Mouse (Mus musculus) MEL (cell line): ENCODE results near the gene Plekha5. TPM values are rescaled to one million over a fixed set of nuclear protein-coding genes. Genes with fewer than 3 reads are reported as not detected.

Experiments used
- DNase-seq: peaks from one replicate; pipeline ENCODE4 v3.0.0; 2011; ENCODE audit warnings: low read depth, low spot score
- H3K27ac ChIP-seq: 2 replicates; pipeline ENCODE4 v1.5.1; 2012; ENCODE audit warnings: low read depth, mild to moderate bottlenecking, control low read depth, low read length, moderate library complexity; ENCODE audit not compliant: control insufficient read depth
- H3K27me3 ChIP-seq, 2 experiments: fragments of 150-350 bp in 1 of 2; sonication (generic) in 1 of 2; 2 replicates each; pipeline ENCODE4 v1.6.1; 2012; ENCODE audit warnings: low read length in 2 of 2, mild to moderate bottlenecking in 2 of 2, improper control_type of control experiment in 1 of 2, moderate library complexity in 1 of 2; ENCODE audit not compliant: insufficient read depth in 2 of 2, control insufficient read depth in 1 of 2
- H3K36me3 ChIP-seq, 2 experiments: 2 replicates each; pipeline ENCODE4 v1.6.1; 2012 to 2014; ENCODE audit warnings: low read length in 2 of 2, improper control_type of control experiment in 1 of 2, inconsistent platforms in 1 of 2, mild to moderate bottlenecking in 1 of 2; ENCODE audit not compliant: insufficient read depth in 2 of 2, control insufficient read depth in 1 of 2
- H3K4me1 ChIP-seq, 2 experiments: fragments of 150-350 bp in 1 of 2; sonication (generic) in 1 of 2; 2 replicates each; pipeline ENCODE4 v1.6.1; 2012; ENCODE audit warnings: low read length in 2 of 2, improper control_type of control experiment in 1 of 2, mild to moderate bottlenecking in 1 of 2; ENCODE audit not compliant: insufficient read depth in 2 of 2, control insufficient read depth in 1 of 2
- H3K4me3 ChIP-seq, 2 experiments: fragments of 150-350 bp in 1 of 2; sonication (generic) in 1 of 2; 2 replicates each; pipeline ENCODE4 v1.5.1; 2012; ENCODE audit warnings: low read depth in 2 of 2, low read length in 2 of 2, mild to moderate bottlenecking in 2 of 2, moderate library complexity in 2 of 2, control low read depth in 1 of 2, improper control_type of control experiment in 1 of 2; ENCODE audit not compliant: control insufficient read depth in 1 of 2, insufficient read depth in 1 of 2
- H3K79me2 ChIP-seq: 2 replicates; pipeline ENCODE4 v1.6.1; 2012; ENCODE audit warnings: mild to moderate bottlenecking, low read length, moderate library complexity; ENCODE audit not compliant: control insufficient read depth, poor library complexity, insufficient read depth
- H3K9ac ChIP-seq: 2 replicates; pipeline ENCODE4 v1.6.1; 2012; ENCODE audit warnings: low read depth, mild to moderate bottlenecking, control low read depth, low read length, moderate library complexity; ENCODE audit not compliant: control insufficient read depth, poor library complexity, severe bottlenecking
- H3K9me3 ChIP-seq: fragments of 150-350 bp; sonication (generic); replicated peaks from 2 replicates; pipeline ENCODE4 v1.6.1; 2012; ENCODE audit warnings: mild to moderate bottlenecking, low read length, improper control_type of control experiment, moderate library complexity; ENCODE audit not compliant: insufficient read depth
- E2F4 ChIP-seq: IDR thresholded peaks from 2 replicates; pipeline ENCODE4 v1.6.1; 2011; ENCODE audit warnings: low read depth, low read length, improper control_type of control experiment, borderline replicate concordance
- EP300 ChIP-seq, 2 experiments: IDR thresholded peaks; 2 replicates each; pipeline ENCODE4 v1.6.1; 2011; ENCODE audit warnings: improper control_type of control experiment in 2 of 2, low read length in 2 of 2, low read depth in 1 of 2, mild to moderate bottlenecking in 1 of 2
- ETS1 ChIP-seq: IDR thresholded peaks from 2 replicates; pipeline ENCODE4 v1.6.1; 2012; ENCODE audit warnings: low read depth, mild to moderate bottlenecking, inconsistent platforms, low read length, improper control_type of control experiment, moderate library complexity
- GABPA ChIP-seq: IDR thresholded peaks from 2 replicates; pipeline ENCODE4 v1.6.1; 2012; ENCODE audit warnings: low read depth, mild to moderate bottlenecking, inconsistent platforms, low read length, improper control_type of control experiment, moderate library complexity
- MAX ChIP-seq: IDR thresholded peaks from 2 replicates; pipeline ENCODE4 v1.6.1; 2011; ENCODE audit warnings: low read length, improper control_type of control experiment
- MXI1 ChIP-seq: IDR thresholded peaks from 2 replicates; pipeline ENCODE4 v1.6.1; 2011; ENCODE audit warnings: mild to moderate bottlenecking, low read depth, low read length, improper control_type of control experiment
- NRF1 ChIP-seq: IDR thresholded peaks from 2 replicates; pipeline ENCODE4 v1.6.1; 2014; ENCODE audit warnings: low read depth, mild to moderate bottlenecking, inconsistent platforms, low read length, improper control_type of control experiment, moderate library complexity; ENCODE audit not compliant: poor library complexity, insufficient read depth, severe bottlenecking
- POLR2AphosphoS5 ChIP-seq: IDR thresholded peaks from 2 replicates; pipeline ENCODE4 v1.6.1; 2012; ENCODE audit warnings: low read depth, borderline replicate concordance, mild to moderate bottlenecking, inconsistent platforms, low read length, moderate library complexity, mixed read lengths
- SIN3A ChIP-seq: IDR thresholded peaks from 2 replicates; pipeline ENCODE4 v1.6.1; 2012; ENCODE audit warnings: low read length, improper control_type of control experiment, inconsistent platforms
- TBP ChIP-seq: IDR thresholded peaks from 2 replicates; pipeline ENCODE4 v1.8.0; 2011; ENCODE audit warnings: low read depth, low read length, improper control_type of control experiment
- TCF12 ChIP-seq: IDR thresholded peaks from 2 replicates; pipeline ENCODE4 v1.6.1; 2014; ENCODE audit warnings: low read depth, mild to moderate bottlenecking, inconsistent platforms, low read length, improper control_type of control experiment, moderate library complexity
- USF1 ChIP-seq: IDR thresholded peaks from 2 replicates; pipeline ENCODE4 v1.6.1; 2014; ENCODE audit warnings: low read depth, mild to moderate bottlenecking, inconsistent platforms, low read length, improper control_type of control experiment, moderate library complexity
- ZC3H11A ChIP-seq: IDR thresholded peaks from 2 replicates; pipeline ENCODE4 v1.6.1; 2012; ENCODE audit warnings: low read depth, mild to moderate bottlenecking, inconsistent platforms, low read length, improper control_type of control experiment
- ZKSCAN1 ChIP-seq: IDR thresholded peaks from 2 replicates; pipeline ENCODE4 v1.6.1; 2012; ENCODE audit warnings: low read depth, mild to moderate bottlenecking, inconsistent platforms, low read length, improper control_type of control experiment, moderate library complexity
- ZMIZ1 ChIP-seq: IDR thresholded peaks from 2 replicates; pipeline ENCODE4 v1.6.1; 2012; ENCODE audit warnings: low read depth, mild to moderate bottlenecking, inconsistent platforms, low read length, improper control_type of control experiment, moderate library complexity
- polyA plus RNA-seq, 2 experiments: library from polyadenylated mRNA; stranded (reverse) in 1 of 2; unstranded in 1 of 2; fragments of >175 nt in 1 of 2; fragments of >200 nt in 1 of 2; gene quantifications; 2 replicates each; pipeline versions ENCODE4 v1.2.1 to v1.2.4; 2012; ENCODE audit warnings: low replicate concordance in 2 of 2, low read depth in 1 of 2; ENCODE audit not compliant: insufficient read length in 2 of 2, insufficient read depth in 1 of 2, missing spikeins in 1 of 2
- total RNA-seq: library from RNA; depleted of rRNA; stranded (reverse); fragments of 300-350 nt; gene quantifications from 2 replicates; pipeline ENCODE4 v1.2.3, GENCODE M21; 2012

The Plekha5 gene
- total and polyA plus RNA-seq, 3 experiments, result 0.24 to 0.35 TPM; not detected in 1

DNA sequence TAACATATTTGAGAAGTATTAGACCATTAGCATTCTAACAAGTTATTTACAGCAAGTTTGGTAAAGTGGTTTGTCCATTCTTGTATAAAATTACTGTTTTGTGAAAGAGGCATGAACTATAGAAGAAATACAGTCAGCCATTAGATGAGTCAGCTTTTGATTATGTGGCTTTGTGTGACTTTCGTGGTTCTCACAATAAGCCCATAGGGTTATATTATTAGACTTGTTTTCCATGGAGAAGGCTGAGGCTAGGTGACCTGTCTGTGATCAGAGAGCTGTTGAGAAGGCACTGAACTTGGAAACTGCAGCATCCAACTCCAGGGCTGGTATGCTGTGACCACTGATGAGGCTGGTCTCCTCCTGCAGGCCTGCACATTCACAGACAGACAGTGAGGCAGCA is 88.2 kb downstream of the Plekha5 start:
- Histone ChIP-seq H3K9me3 (no peaks in the 10 kb centered on the region), H3K27ac (no peak overlapping the region), H3K36me3 (no peaks in the 10 kb centered on the region), H3K4me1 (no peaks in the 10 kb centered on the region), H3K27me3 (no peaks in the 10 kb centered on the region), H3K4me3 (no peak overlapping the region), H3K79me2 (no peaks in the 10 kb centered on the region), H3K9ac (no peak overlapping the region)
- no peak for DNase-seq
- TF ChIP-seq POLR2AphosphoS5 (no peak), NRF1 (no peak), ETS1 (no peak), SIN3A (no peak), MAX (no peak), ZMIZ1 (no peak), MXI1 (no peak), ZC3H11A (no peak), GABPA (no peak), EP300 (IDR thresholded peaks at IDR 0.05; ENCODE audit: low read depth in 1 of 2, low read length in 2 of 2) (no peak), E2F4 (no peak), TBP (no peak)

DNA sequence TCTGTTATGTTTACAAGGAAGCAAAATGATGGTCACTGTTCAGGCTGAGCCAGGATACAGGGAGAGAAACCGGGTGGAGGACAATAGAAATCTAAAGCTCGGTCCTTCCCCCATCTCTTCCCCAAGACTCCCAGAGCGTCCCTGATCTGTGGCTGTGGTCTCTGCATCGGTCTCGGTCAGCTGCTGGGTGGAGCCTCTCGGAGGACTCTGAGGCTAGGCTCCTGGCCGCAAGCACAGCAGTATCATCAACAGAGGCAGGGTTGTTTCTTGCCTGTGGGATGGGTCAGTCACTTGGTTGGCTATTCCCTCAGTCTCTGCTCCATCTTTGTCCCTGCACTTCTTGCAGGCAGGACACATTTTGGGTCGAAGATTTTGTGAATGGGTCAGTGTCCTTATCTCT is 88.6 kb downstream of the Plekha5 start:
- TF ChIP-seq USF1, result no peak
- TF ChIP-seq ZKSCAN1, result no peak
- no peak for TF ChIP-seq TCF12
- no peak for TF ChIP-seq POLR2AphosphoS5
- no peak overlapping the region for H3K27ac ChIP-seq
- H3K4me1 ChIP-seq, result no peaks in the 10 kb centered on the region
- H3K79me2 ChIP-seq, result no peaks in the 10 kb centered on the region
- H3K27me3 ChIP-seq, result no peaks in the 10 kb centered on the region
- no peak for DNase-seq
- H3K4me3 ChIP-seq, result no peak overlapping the region
- H3K9ac ChIP-seq, result no peak overlapping the region
- H3K9me3 ChIP-seq, result no peaks in the 10 kb centered on the region
- H3K36me3 ChIP-seq, result no peaks in the 10 kb centered on the region
